Mouse (Mus musculus) left cerebral cortex, adult 9 months (tissue): Measurements from ENCODE around the gene Cnnm1.

Experiments
- DNase-seq, 2 experiments: peaks; one replicate each; pipeline ENCODE4 v3.0.0; 2022; ENCODE audit warnings: low spot score in 2 of 2

Gene Cnnm1

DNA sequence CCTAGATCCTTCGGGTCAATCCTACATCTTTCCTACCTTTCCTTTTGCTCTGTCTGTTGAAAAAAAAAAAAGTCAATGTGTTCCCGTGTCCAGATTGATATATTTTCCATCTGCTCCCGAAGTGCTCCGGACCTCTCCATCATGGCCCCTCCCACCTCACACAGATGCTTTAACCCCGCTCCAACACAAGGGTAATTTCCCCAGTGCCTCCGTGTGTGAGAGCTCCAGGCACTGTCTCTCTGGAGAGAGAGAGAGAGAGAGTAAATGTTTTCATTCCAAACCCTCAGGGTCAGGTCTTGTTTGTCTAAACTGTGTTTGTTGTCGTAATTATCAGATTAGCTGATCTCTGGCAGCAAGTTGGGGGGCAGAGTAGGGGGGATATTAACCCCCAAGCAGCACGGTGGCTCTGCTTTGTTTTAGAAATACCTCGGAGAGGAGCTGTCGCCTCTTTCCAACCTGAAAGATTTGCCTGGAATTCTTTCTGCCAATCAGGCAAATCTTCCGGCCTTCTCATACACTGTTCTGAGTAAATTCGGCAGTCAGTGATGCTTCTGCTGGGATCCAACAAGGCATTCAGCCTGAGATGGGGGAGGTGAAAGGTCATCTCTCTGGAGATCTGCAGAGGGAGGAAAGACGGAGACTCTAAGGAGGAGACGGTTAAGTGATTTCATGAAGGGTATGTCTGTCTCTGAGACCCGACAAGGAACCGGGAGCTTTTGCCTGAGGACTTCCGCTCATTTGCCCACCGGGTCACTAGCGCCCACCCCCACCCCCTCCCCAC is 106.3 kb downstream of the Cnnm1 start:
- no peak for DNase-seq
